14 mouse cellular contexts compared by ENCODE assay signal in the genomic region with DNA sequence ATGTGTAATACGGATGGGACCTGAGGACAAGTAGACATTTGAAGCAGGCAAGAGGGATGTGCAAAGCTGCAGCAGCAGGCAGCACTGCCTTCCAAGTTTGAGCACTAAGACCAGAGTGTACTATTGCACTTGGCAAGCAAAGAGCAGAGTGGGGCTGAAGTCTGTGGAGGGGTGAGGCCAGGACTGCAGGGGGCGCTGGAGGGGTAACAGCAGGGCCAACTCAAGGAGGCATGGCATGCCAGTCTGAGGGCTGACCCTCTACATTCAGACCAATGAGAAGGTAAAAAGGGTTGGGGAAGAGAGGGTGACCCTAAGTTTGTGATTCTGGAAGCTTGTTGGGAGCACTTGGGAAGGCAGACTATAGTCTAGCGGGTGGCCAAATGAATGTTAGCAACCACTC. TPM values are rescaled to one million over a fixed set of nuclear protein-coding genes. Genes with fewer than 3 reads are reported as not detected.
DNase-seq lines count a peak whose midpoint lies in the region; ATAC-seq and TF ChIP-seq lines count a peak whose summit lies in the region.
"Had no signal": no experiment of that assay in that cellular context is flagged by ENCODE, and none has a peak within 500 bp of the region (broad histone marks: within the 10 kb centered on the region; RNA-seq: fewer than 3 reads in every experiment).

No protein-coding gene starts in this region.

- ATAC-seq in kidney, postnatal 0 days (replicated peaks; ENCODE audit: low FRiP score, low read depth), result no peak
- ATAC-seq in liver, postnatal 0 days, result no peak
- no peak for ATAC-seq in hindbrain, postnatal 0 days
- ATAC-seq: Patski had no signal

- peaks cover 54% of the 10 kb centered on the region for H3K36me3 ChIP-seq in kidney, postnatal 0 days (ENCODE audit: insufficient read depth, low read length)
- no peaks in the 10 kb centered on the region for H3K36me3 ChIP-seq in liver, postnatal 0 days (replicated peaks; ENCODE audit: insufficient read depth, low read length)
- H3K36me3 ChIP-seq in hindbrain, postnatal 0 days (ENCODE audit: insufficient read depth, low read length), result 0 out of 2 replicates have a peak, but pooled peaks cover 5% of the 10 kb centered on the region

- no peaks in the 10 kb centered on the region for H3K4me1 ChIP-seq in kidney, postnatal 0 days (replicated peaks; ENCODE audit: insufficient read depth, low read length)
- H3K4me1 ChIP-seq in lung, adult 2 months (ENCODE audit: control insufficient read depth, insufficient read depth, low read length), result no peaks in the 10 kb centered on the region
- no peaks in the 10 kb centered on the region for H3K4me1 ChIP-seq in liver, postnatal 0 days (ENCODE audit: insufficient read depth)
- H3K4me1 ChIP-seq in hindbrain, postnatal 0 days (ENCODE audit: insufficient read depth, low read length), result no peaks in the 10 kb centered on the region
- H3K4me1 ChIP-seq: embryonic facial prominence, embryonic 10.5 days; megakaryocyte, embryonic 14.5 days had no signal

- TF ChIP-seq CTCF in kidney, postnatal 0 days (IDR thresholded peaks at IDR 0.05; ENCODE audit: low read depth), result peak; percentile 43; the same call in 1 of the 2 replicates
- no peak for TF ChIP-seq CTCF in lung, adult 2 months (IDR thresholded peaks at IDR 0.05; ENCODE audit: insufficient read depth, low read length)
- peak; percentile 22; the same call in 1 of the 2 replicates for TF ChIP-seq CTCF in liver, postnatal 0 days (IDR thresholded peaks at IDR 0.05; ENCODE audit: low read depth)
- TF ChIP-seq CTCF in hindbrain, postnatal 0 days (IDR thresholded peaks at IDR 0.05; ENCODE audit: low read depth), result no peak

- H3K27me3 ChIP-seq in kidney, postnatal 0 days (ENCODE audit: insufficient read depth, low read length), result no peaks in the 10 kb centered on the region
- H3K27me3 ChIP-seq in liver, postnatal 0 days (ENCODE audit: insufficient read depth, low read length), result no peaks in the 10 kb centered on the region
- no peaks in the 10 kb centered on the region for H3K27me3 ChIP-seq in hindbrain, postnatal 0 days (ENCODE audit: insufficient read depth, low read length)
- H3K27me3 ChIP-seq: megakaryocyte, embryonic 14.5 days; Patski had no signal

- peak; percentile 13 for DNase-seq in adrenal gland, postnatal 14 days
- DNase-seq in adrenal gland, postnatal 25 days, result no peak
- DNase-seq in kidney, postnatal 0 days (ENCODE audit: low spot score), result no peak
- DNase-seq in kidney, adult 18-20 months, result no peak
- DNase-seq in lung, postnatal 36 days, result peak; percentile 3
- DNase-seq in lung, adult 2 months, result no peak
- no peak for DNase-seq in liver, postnatal 0 days
- DNase-seq in hindbrain, postnatal 0 days (ENCODE audit: low spot score), result no peak
- DNase-seq: cerebellum, adult 2 months; spleen, adult 18-20 months had no signal

- no peak overlapping the region for H3K9ac ChIP-seq in kidney, postnatal 0 days (ENCODE audit: low read depth, low read length)
- H3K9ac ChIP-seq in liver, postnatal 0 days (replicated peaks), result no peak overlapping the region
- no peak overlapping the region for H3K9ac ChIP-seq in hindbrain, postnatal 0 days (replicated peaks; ENCODE audit: low read length)

- H3K4me2 ChIP-seq in kidney, postnatal 0 days (ENCODE audit: low read length), result no peak overlapping the region
- H3K4me2 ChIP-seq in liver, postnatal 0 days (ENCODE audit: low read depth, low read length), result no peak overlapping the region
- no peak overlapping the region for H3K4me2 ChIP-seq in hindbrain, postnatal 0 days (ENCODE audit: low read depth, low read length)

- WGBS in kidney, postnatal 0 days, result 87% methylated on average over 3 of the region's 3 CpGs
- 87% methylated on average over 3 of the region's 3 CpGs for WGBS in lung, adult 2 months
- WGBS in liver, postnatal 0 days (ENCODE audit: insufficient replicate concordance), result 90% methylated on average over 3 of the region's 3 CpGs
- 85% methylated on average over 3 of the region's 3 CpGs for WGBS in hindbrain, postnatal 0 days

- TF ChIP-seq POLR2A in lung, adult 2 months (IDR thresholded peaks at IDR 0.05; ENCODE audit: borderline replicate concordance, extremely low read depth, low read depth, low read length), result no peak

- no peak for TF ChIP-seq EP300 in liver, postnatal 0 days (IDR thresholded peaks at IDR 0.05; ENCODE audit: low read depth)

- H3K9me3 ChIP-seq in kidney, postnatal 0 days (replicated peaks; ENCODE audit: low read length), result no peaks in the 10 kb centered on the region
- H3K9me3 ChIP-seq in liver, postnatal 0 days (ENCODE audit: low read length), result no peaks in the 10 kb centered on the region
- no peaks in the 10 kb centered on the region for H3K9me3 ChIP-seq in hindbrain, postnatal 0 days (ENCODE audit: low read length)
- H3K9me3 ChIP-seq: embryonic facial prominence, embryonic 10.5 days; megakaryocyte, embryonic 14.5 days had no signal

- no peak overlapping the region for H3K27ac ChIP-seq in kidney, postnatal 0 days
- H3K27ac ChIP-seq in liver, postnatal 0 days (ENCODE audit: low read depth), result no peak overlapping the region
- H3K27ac ChIP-seq in hindbrain, postnatal 0 days, result no peak overlapping the region
- H3K27ac ChIP-seq: embryonic facial prominence, embryonic 10.5 days; left cerebral cortex, adult 2 months had no signal

- no peak overlapping the region for H3K4me3 ChIP-seq in kidney, postnatal 0 days (replicated peaks; ENCODE audit: low read depth, low read length)
- H3K4me3 ChIP-seq in lung, adult 2 months (replicated peaks; ENCODE audit: extremely low read depth, low read depth, low read length), result no peak overlapping the region
- no peak overlapping the region for H3K4me3 ChIP-seq in liver, postnatal 0 days (ENCODE audit: low read depth, low read length)
- no peak overlapping the region for H3K4me3 ChIP-seq in hindbrain, postnatal 0 days (ENCODE audit: low read length)
- H3K4me3 ChIP-seq: embryonic facial prominence, embryonic 10.5 days; left cerebral cortex, adult 2 months; megakaryocyte, embryonic 14.5 days had no signal

RNA-seq across cellular contexts. Expression of a gene that starts 45.3 kb away (rescaled TPM):
- total RNA-seq in adrenal gland, postnatal 14 days (2021), result 12.7 and 14.8 TPM in 2 replicates
- 19.7 and 21.4 TPM in 2 replicates for total RNA-seq in adrenal gland, postnatal 25 days (2021)
- polyA plus RNA-seq in kidney, postnatal 0 days (2015; fragmentation: Nextera tagmentation; extraction: Ambion mirVana), result 16.3 and 17.7 TPM in 2 replicates
- 14.2 and 15.2 TPM in 2 replicates for polyA plus RNA-seq in lung, adult 2 months (2012; rRNA removed)
- 0.45 and 0.63 TPM in 2 replicates for polyA plus RNA-seq in liver, postnatal 0 days (2015; fragmentation: Nextera tagmentation; extraction: Ambion mirVana)
- total RNA-seq in hindbrain, postnatal 0 days (2014; rRNA removed), result 4.0 and 6.1 TPM in 2 replicates
- 4.7 and 5.5 TPM in 2 replicates for polyA plus RNA-seq in hindbrain, postnatal 0 days (2015; fragmentation: Nextera tagmentation; extraction: Ambion mirVana)

RNA-seq across cellular contexts. Expression of a gene that starts 46.9 kb away (rescaled TPM):
- total RNA-seq in adrenal gland, postnatal 14 days (2021), result 9.2 and 11.3 TPM in 2 replicates
- total RNA-seq in adrenal gland, postnatal 25 days (2021), result 12.5 and 16.9 TPM in 2 replicates
- 13.8 and 15.9 TPM in 2 replicates for polyA plus RNA-seq in kidney, postnatal 0 days (2015; fragmentation: Nextera tagmentation; extraction: Ambion mirVana)
- polyA plus RNA-seq in lung, adult 2 months (2012; rRNA removed), result 11.0 and 11.8 TPM in 2 replicates
- 0.47 and 0.65 TPM in 2 replicates for polyA plus RNA-seq in liver, postnatal 0 days (2015; fragmentation: Nextera tagmentation; extraction: Ambion mirVana)
- 12.1 and 17.1 TPM in 2 replicates for total RNA-seq in hindbrain, postnatal 0 days (2014; rRNA removed)
- 4.2 and 4.7 TPM in 2 replicates for polyA plus RNA-seq in hindbrain, postnatal 0 days (2015; fragmentation: Nextera tagmentation; extraction: Ambion mirVana)

Comparison
In these comparisons a context has a peak if more than half of its experiments do, and no peak if none do; other contexts are left out.
1. DNase-seq: peak in adrenal gland, postnatal 14 days (single experiment) and lung, postnatal 36 days (single experiment); none in adrenal gland, postnatal 25 days (single experiment), kidney, postnatal 0 days (single experiment), kidney, adult 18-20 months (single experiment), lung, adult 2 months (single experiment), liver, postnatal 0 days (single experiment) and hindbrain, postnatal 0 days (single experiment).
2. CTCF ChIP-seq: peak in kidney, postnatal 0 days (single experiment) and liver, postnatal 0 days (single experiment); none in lung, adult 2 months (single experiment) and hindbrain, postnatal 0 days (single experiment).